8 mouse cellular contexts compared by ENCODE assay signal in genomic region chr12:25099313-25099562, GRCm38 (mm10). TPM values are rescaled to one million over a fixed set of nuclear protein-coding genes. Genes with fewer than 3 reads are reported as not detected.
DNase-seq lines count a peak whose midpoint lies in the region; ATAC-seq and TF ChIP-seq lines count a peak whose summit lies in the region.

No protein-coding gene starts in this region.

- no peaks in the 10 kb centered on the region for H3K9me3 ChIP-seq in MEL (replicated peaks; ENCODE audit: insufficient read depth, low read length)
- H3K9me3 ChIP-seq in forebrain, embryonic 10.5 days: no peaks in the 10 kb centered on the region
- no peaks in the 10 kb centered on the region for H3K9me3 ChIP-seq in hindbrain, embryonic 12.5 days (replicated peaks)
- H3K9me3 ChIP-seq in limb, embryonic 13.5 days: no peaks in the 10 kb centered on the region
- no peaks in the 10 kb centered on the region for H3K9me3 ChIP-seq in midbrain, embryonic 13.5 days

- H3K79me2 ChIP-seq in MEL (ENCODE audit: control insufficient read depth, insufficient read depth, low read length, poor library complexity): peaks cover 14% of the 10 kb centered on the region

- no peaks in the 10 kb centered on the region for H3K27me3 ChIP-seq in MEL (ENCODE audit: control insufficient read depth in 1 of 2, insufficient read depth in 2 of 2, low read length in 2 of 2)
- peaks cover 4% of the 10 kb centered on the region; the same call in 1 of the 2 replicates for H3K27me3 ChIP-seq in forebrain, embryonic 10.5 days (ENCODE audit: poor library complexity, severe bottlenecking)
- H3K27me3 ChIP-seq in hindbrain, embryonic 12.5 days: 0 out of 2 replicates have a peak, but pooled peaks cover 3% of the 10 kb centered on the region
- H3K27me3 ChIP-seq in limb, embryonic 13.5 days: no peaks in the 10 kb centered on the region
- 0 out of 2 replicates have a peak, but pooled peaks cover 4% of the 10 kb centered on the region for H3K27me3 ChIP-seq in midbrain, embryonic 13.5 days

- H3K9ac ChIP-seq in MEL (ENCODE audit: control insufficient read depth, low read depth, low read length, poor library complexity, severe bottlenecking): peak overlapping the region; percentile 52
- peak overlapping the region; percentile 74 for H3K9ac ChIP-seq in hindbrain, embryonic 12.5 days
- peak overlapping the region; percentile 77 for H3K9ac ChIP-seq in limb, embryonic 13.5 days
- peak overlapping the region; percentile 67 for H3K9ac ChIP-seq in midbrain, embryonic 13.5 days (replicated peaks)

- H3K4me2 ChIP-seq in hindbrain, embryonic 12.5 days (replicated peaks): peak overlapping the region; percentile 97
- peak overlapping the region; percentile 83 for H3K4me2 ChIP-seq in limb, embryonic 13.5 days (replicated peaks)
- H3K4me2 ChIP-seq in midbrain, embryonic 13.5 days (replicated peaks): peak overlapping the region; percentile 94

- peaks cover 0 to 3% of the 10 kb centered on the region in 2 experiments; a peak in 1 of 4 replicates for H3K36me3 ChIP-seq in MEL (ENCODE audit: control insufficient read depth in 1 of 2, insufficient read depth in 2 of 2, low read length in 2 of 2)
- H3K36me3 ChIP-seq in forebrain, embryonic 10.5 days (replicated peaks): no peaks in the 10 kb centered on the region
- no peaks in the 10 kb centered on the region for H3K36me3 ChIP-seq in hindbrain, embryonic 12.5 days
- H3K36me3 ChIP-seq in limb, embryonic 13.5 days: no peaks in the 10 kb centered on the region
- no peaks in the 10 kb centered on the region for H3K36me3 ChIP-seq in midbrain, embryonic 13.5 days

- no peak overlapping the region for H3K27ac ChIP-seq in MEL (ENCODE audit: control insufficient read depth, low read depth, low read length)
- H3K27ac ChIP-seq in forebrain, embryonic 10.5 days: peak overlapping the region; percentile 97
- H3K27ac ChIP-seq in hindbrain, embryonic 12.5 days: peak overlapping the region; percentile 92
- peak overlapping the region; percentile 99 for H3K27ac ChIP-seq in limb, embryonic 13.5 days
- peak overlapping the region; percentile 92 for H3K27ac ChIP-seq in midbrain, embryonic 13.5 days

- no peak for TF ChIP-seq CTCF in MEL (IDR thresholded peaks at IDR 0.05 in 2 of 3, conservative IDR thresholded peaks at IDR 0.05 in 1 of 3; ENCODE audit: control insufficient read depth in 1 of 3, insufficient read depth in 1 of 3, low read depth in 2 of 3, low read length in 3 of 3, poor library complexity in 1 of 3, severe bottlenecking in 1 of 3)

- no peak for TF ChIP-seq EP300 in MEL (IDR thresholded peaks at IDR 0.05; ENCODE audit: low read depth in 1 of 2, low read length in 2 of 2)

- peak overlapping the region; percentile 40 to 69; a peak in 2 of 4 replicates for H3K4me3 ChIP-seq in MEL (ENCODE audit: control insufficient read depth in 1 of 2, insufficient read depth in 1 of 2, low read depth in 2 of 2, low read length in 2 of 2)
- H3K4me3 ChIP-seq in forebrain, embryonic 10.5 days: peak overlapping the region; percentile 78
- peak overlapping the region; percentile 47 for H3K4me3 ChIP-seq in hindbrain, embryonic 12.5 days
- peak overlapping the region; percentile 80 for H3K4me3 ChIP-seq in limb, embryonic 13.5 days
- peak overlapping the region; percentile 82 for H3K4me3 ChIP-seq in midbrain, embryonic 13.5 days (replicated peaks)

- H3K4me1 ChIP-seq in MEL (ENCODE audit: control insufficient read depth in 1 of 2, insufficient read depth in 2 of 2, low read length in 2 of 2): peaks cover 0 to 2% of the 10 kb centered on the region in 2 experiments; a peak in 2 of 4 replicates
- peaks cover 60% of the 10 kb centered on the region for H3K4me1 ChIP-seq in forebrain, embryonic 10.5 days
- H3K4me1 ChIP-seq in hindbrain, embryonic 12.5 days: peaks cover 36% of the 10 kb centered on the region
- H3K4me1 ChIP-seq in limb, embryonic 13.5 days: peaks cover 38% of the 10 kb centered on the region
- H3K4me1 ChIP-seq in midbrain, embryonic 13.5 days (replicated peaks): peaks cover 56% of the 10 kb centered on the region

- peak; percentile 46 for DNase-seq in cerebellum, adult 11-12 months
- no peak for DNase-seq in cerebellum, adult 8-10 months
- DNase-seq in MEL (ENCODE audit: low read depth, low spot score): peak; percentile 11
- DNase-seq in forebrain, embryonic 10.5 days (ENCODE audit: extremely low spot score, low spot score): peak; percentile 84
- peak; percentile 64 to 74 for DNase-seq in urinary bladder, postnatal 4 days (ENCODE audit: low spot score in 2 of 2)

- no peak for TF ChIP-seq RAD21 in MEL (IDR thresholded peaks at IDR 0.05; ENCODE audit: low read depth, low read length)

- 0% methylated on average over 9 of the region's 9 CpGs for WGBS in forebrain, embryonic 10.5 days
- WGBS in hindbrain, embryonic 12.5 days: 1% methylated on average over 9 of the region's 9 CpGs
- 1% methylated on average over 9 of the region's 9 CpGs for WGBS in limb, embryonic 13.5 days
- 0% methylated on average over 9 of the region's 9 CpGs for WGBS in midbrain, embryonic 13.5 days

- peak; percentile 28; the same call in 1 of the 2 replicates for ATAC-seq in hindbrain, embryonic 12.5 days (ENCODE audit: low FRiP score)
- ATAC-seq in limb, embryonic 13.5 days (ENCODE audit: low FRiP score, low read depth): 0 out of 2 replicates have a peak, but pooled peaks have one; percentile 16
- ATAC-seq in midbrain, embryonic 13.5 days: 0 out of 2 replicates have a peak, but pooled peaks have one; percentile 13

- no peak for TF ChIP-seq POLR2A in MEL (IDR thresholded peaks at IDR 0.05; ENCODE audit: control insufficient read depth in 1 of 2, insufficient read depth in 1 of 2, low read depth in 1 of 2, low read length in 2 of 2, poor library complexity in 1 of 2)

TF ChIP-seq in MEL, 35 proteins besides CTCF, POLR2A, EP300 and RAD21:
- TF ChIP-seq MAZ (IDR thresholded peaks at IDR 0.05; ENCODE audit: low read depth, low read length) (no peak), KAT2A (conservative IDR thresholded peaks at IDR 0.05; ENCODE audit: low read depth, low read length) (no peak), E2F4 (IDR thresholded peaks at IDR 0.05; ENCODE audit: borderline replicate concordance, low read depth, low read length) (no peak), USF1 (IDR thresholded peaks at IDR 0.05; ENCODE audit: low read depth, low read length) (no peak), JUND (IDR thresholded peaks at IDR 0.05; ENCODE audit: low read depth, low read length) (no peak), MEF2A (IDR thresholded peaks at IDR 0.05; ENCODE audit: extremely low read depth, insufficient replicate concordance, low read depth, low read length, poor library complexity, severe bottlenecking) (no peak), TBP (IDR thresholded peaks at IDR 0.05; ENCODE audit: low read depth, low read length) (no peak), MAFK (IDR thresholded peaks at IDR 0.05; ENCODE audit: borderline replicate concordance, low read depth, low read length) (no peak), ELF1 (IDR thresholded peaks at IDR 0.05; ENCODE audit: low read depth, low read length) (no peak), UBTF (IDR thresholded peaks at IDR 0.05; ENCODE audit: borderline replicate concordance, insufficient read depth, low read depth, low read length) (no peak), ZNF384 (IDR thresholded peaks at IDR 0.05; ENCODE audit: low read depth, low read length) (no peak), POLR2AphosphoS5 (IDR thresholded peaks at IDR 0.05; ENCODE audit: borderline replicate concordance, low read depth, low read length) (no peak), ZMIZ1 (IDR thresholded peaks at IDR 0.05; ENCODE audit: low read depth, low read length) (no peak), MYB (IDR thresholded peaks at IDR 0.05; ENCODE audit: low read depth, low read length) (no peak), SIN3A (IDR thresholded peaks at IDR 0.05; ENCODE audit: low read length) (no peak), TCF12 (IDR thresholded peaks at IDR 0.05; ENCODE audit: low read depth, low read length) (no peak), ETS1 (IDR thresholded peaks at IDR 0.05; ENCODE audit: low read depth, low read length) (no peak), ZC3H11A (IDR thresholded peaks at IDR 0.05; ENCODE audit: low read depth, low read length) (no peak)

RNA-seq across cellular contexts. Expression of gene Id2, which starts 2.3 kb away (rescaled TPM):
- 9.1 and 10.4 TPM in 2 replicates for total RNA-seq in MEL (2012; rRNA removed)
- 1 to 10 TPM in 1 of 2 experiments, not detected in 1; 5.8 TPM for polyA plus RNA-seq in MEL (2012; ENCODE audit: insufficient read depth in 1 of 2, insufficient read length in 2 of 2, low read depth in 1 of 2, low replicate concordance in 2 of 2, missing spikeins in 1 of 2)
- polyA plus RNA-seq in forebrain, embryonic 10.5 days (2016; fragmentation: Nextera tagmentation; extraction: Ambion mirVana): 180 and 197 TPM in 2 replicates
- 321 and 332 TPM in 2 replicates for polyA plus RNA-seq in hindbrain, embryonic 12.5 days (2016; fragmentation: Nextera tagmentation; extraction: Ambion mirVana)
- polyA plus RNA-seq in limb, embryonic 13.5 days (2015; fragmentation: Nextera tagmentation; extraction: Ambion mirVana): 388 and 402 TPM in 2 replicates
- polyA plus RNA-seq in midbrain, embryonic 13.5 days (2015; fragmentation: Nextera tagmentation; extraction: Ambion mirVana): 161 and 178 TPM in 2 replicates

Comparison
In these comparisons a context has a peak if more than half of its experiments do, and no peak if none do; other contexts are left out.
1. RNA of gene Id2, which starts 2.3 kb away (polyA plus RNA-seq): 388 to 402 TPM in limb, embryonic 13.5 days, 321 to 332 TPM in hindbrain, embryonic 12.5 days, 180 to 197 TPM in forebrain, embryonic 10.5 days and 161 to 178 TPM in midbrain, embryonic 13.5 days; 5.8 TPM in MEL; every median in the first group is over 10 times any median in the second.
2. Peak in every context shown above with its lines, with median percentiles within 50 percentile points of each other: H3K4me3 ChIP-seq, H3K9ac ChIP-seq, ATAC-seq and H3K4me2 ChIP-seq.